Mouse (Mus musculus): Measurements from ENCODE around the gene Cit.
"Not testable (repeated sequence)": the region's sequence is repeated elsewhere in the genome, so short reads cannot be mapped to it uniquely, and the experiment has no call there.

Gene Cit

DNA sequence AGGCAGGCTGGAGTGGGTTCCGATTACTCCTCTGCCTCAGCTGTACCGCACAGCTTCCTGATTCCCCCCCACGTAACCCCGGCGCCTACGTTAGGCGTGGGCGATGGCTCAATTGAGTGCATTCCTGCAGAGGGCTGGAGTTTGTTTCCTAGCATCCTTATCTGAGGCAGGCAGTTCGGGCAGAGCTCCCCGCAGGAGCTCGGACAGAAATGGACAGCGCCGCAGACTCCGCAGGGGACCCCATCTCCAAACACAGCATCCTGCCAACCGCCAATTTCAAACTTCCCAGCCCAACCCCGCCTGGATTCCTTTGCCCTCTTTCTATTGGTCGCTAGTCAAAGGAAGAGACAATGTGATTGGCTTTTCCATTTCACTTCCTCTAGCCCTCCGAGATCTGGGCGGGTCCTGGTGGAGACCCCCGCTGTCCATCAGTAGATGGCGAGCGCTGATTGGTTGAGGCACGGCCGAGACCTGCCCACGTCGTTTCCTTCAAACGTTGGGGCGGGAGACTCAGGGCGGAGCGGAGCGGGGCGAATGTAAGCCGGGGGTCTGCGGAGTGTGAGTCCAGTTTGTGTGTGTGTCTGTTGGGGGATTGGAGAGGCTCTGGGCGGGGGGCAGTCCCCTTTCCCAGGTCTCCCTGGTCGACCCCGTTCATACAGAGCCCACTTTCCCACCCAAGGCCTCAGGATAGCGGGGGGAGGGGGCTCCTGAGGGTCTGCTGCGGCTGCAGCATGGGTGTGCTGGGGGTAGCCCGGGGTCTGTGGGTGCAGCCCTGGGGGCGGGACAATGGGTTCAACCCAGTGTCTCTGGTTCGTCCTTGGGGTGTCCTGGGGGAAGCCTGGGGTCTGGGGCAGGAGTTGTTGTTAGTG, at the start of gene Cit:
Cit (plus strand) TSS at position 513 of the 869 bp plus-strand sequence.
- peak; percentile 75 for DNase-seq (ENCODE audit: low read depth)

DNA sequence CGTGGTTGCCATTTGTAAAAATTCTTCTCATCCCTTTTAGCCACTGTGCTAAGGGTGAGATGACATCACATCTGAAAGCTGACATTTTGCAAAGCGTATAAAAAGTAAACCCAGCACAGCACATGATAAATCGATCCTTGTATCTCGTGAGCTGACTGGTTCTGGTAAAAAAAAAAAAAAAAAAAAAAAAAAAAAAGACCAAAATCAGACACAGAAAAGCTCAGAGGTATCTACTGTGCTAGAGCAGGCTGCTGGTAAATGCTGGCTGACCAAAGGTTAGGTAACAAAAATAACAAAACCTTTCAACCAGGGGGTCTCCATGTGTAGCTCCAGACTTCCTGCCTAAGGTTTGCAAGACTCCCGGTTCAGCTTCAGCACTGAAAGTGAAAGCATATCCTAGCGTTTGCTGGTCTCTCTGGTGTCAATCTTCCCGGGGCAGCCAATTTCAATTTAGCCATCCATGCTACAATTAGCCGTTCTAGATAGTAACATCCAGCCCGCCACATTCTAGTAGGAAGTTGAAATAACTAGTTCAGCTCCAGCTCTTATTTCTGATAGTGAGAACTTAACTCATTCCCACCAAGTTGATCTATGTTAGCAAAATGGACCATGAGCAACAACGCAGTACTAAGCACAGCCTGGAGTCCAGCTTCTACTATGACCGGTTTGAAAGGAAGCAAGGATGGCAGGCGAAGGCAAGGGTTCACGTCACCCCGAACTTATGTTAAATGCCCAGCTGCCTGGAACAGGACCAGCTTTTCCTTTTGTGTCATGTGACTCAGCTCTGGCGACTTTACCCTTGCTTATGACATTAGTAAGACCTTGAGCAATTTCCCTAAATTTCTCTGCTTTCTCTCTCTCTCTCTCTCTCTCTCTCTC, 45.8 kb upstream of the Cit start:
- DNase-seq (ENCODE audit: low read depth), result no peak

DNA sequence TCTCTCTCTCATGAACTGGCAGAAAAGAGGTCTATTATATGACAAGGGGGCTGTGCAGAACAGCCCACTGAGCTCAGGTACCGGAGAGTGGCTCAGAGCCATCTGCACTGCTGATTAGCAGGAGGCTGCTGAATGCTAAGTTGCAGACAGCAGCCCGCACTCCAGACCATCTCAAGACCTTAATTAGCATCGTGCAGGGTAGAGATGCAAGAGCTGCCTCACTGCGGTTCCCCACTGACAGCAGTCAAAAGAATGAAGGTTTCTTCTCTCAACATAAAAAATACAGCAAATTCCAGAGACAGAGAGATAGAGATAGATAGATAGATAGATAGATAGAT, 45.2 kb upstream of the Cit start:
- no peak for DNase-seq (ENCODE audit: low read depth)

- DNase-seq (ENCODE audit: low read depth), result no peak
These were observed 32.8 kb upstream of the Cit start for GRCm38 (mm10) chr5:115812262-115812661.

- no peak for DNase-seq (ENCODE audit: low read depth)
These were observed 28.1 kb upstream of the Cit start for GRCm38 (mm10) chr5:115817022-115817421.

GRCm38 (mm10) chr5:115817655-115818054, 27.4 kb upstream of the Cit start:
- not testable (repeated sequence) for DNase-seq (ENCODE audit: low read depth)

DNA sequence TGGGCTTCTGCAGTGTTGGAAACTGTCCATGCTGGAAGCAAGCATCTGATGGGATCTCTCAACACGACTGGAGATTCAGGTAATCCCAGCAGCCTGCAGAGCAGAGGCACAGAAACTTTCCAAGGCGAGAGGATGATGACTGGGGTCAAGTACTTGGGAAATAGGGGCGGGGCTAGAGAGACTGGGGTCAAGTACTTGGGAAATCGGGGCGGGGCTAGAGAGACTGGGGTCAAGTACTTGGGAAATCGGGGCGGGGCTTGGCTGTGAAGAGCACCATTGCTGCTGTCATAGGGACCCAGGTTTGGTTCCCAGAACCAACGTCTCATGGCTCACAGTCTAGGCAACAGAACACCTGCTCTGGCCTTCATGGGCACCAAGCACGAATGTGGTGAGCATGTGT, 25.1 kb upstream of the Cit start:
- no peak for DNase-seq (ENCODE audit: low read depth)

GRCm38 (mm10) chr5:115821200-115821599, 23.9 kb upstream of the Cit start:
- no peak for DNase-seq (ENCODE audit: low read depth)

DNA sequence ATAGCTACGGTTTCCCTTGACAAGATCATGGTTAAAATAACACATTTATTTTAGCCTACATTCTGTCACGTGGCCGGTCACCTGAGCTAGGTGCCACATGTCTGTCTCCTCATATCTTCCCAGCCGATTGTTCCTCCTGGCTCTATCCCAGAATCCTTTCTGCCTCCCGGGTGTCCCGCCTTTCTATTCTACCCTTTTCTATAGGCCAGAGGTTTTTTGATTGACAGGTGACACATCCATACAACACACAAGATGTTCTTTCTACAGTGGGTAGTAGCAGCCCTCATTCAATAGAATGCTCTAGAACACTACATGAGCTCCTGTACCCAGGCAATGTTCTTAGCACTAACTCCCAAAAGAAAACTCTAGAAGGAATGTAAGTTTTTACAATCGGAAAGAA, 23.2 kb upstream of the Cit start:
- DNase-seq (ENCODE audit: low read depth), result no peak

GRCm38 (mm10) chr5:115832754-115833153, 12.3 kb upstream of the Cit start:
- DNase-seq (ENCODE audit: low read depth), result no peak

DNA sequence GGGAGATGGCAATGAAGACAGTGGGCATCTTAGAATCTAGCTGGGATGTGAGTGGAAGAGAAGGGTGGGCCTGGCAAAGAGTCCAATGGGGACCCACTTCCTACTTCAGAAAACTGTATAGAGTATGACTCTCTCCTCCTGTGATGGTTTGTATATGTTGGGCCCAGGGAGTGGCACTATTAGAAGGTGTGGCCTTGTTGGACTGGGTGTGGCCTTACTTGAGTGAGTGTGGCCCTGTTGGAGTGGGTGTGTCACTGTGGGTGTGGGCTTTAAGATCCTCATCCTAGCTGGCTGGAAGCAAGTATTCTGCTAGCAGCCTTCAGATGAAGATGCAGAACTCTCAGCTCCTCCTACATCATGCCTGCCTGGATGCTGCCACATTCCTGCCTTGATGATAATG, 11.3 kb upstream of the Cit start:
- DNase-seq (ENCODE audit: low read depth), result not testable (repeated sequence)

GRCm38 (mm10) chr5:115835291-115835690, 9.8 kb upstream of the Cit start:
- no peak for DNase-seq (ENCODE audit: low read depth)

GRCm38 (mm10) chr5:115838059-115838458, 7.0 kb upstream of the Cit start:
- no peak for DNase-seq (ENCODE audit: low read depth)

GRCm38 (mm10) chr5:115840453-115840852, 4.6 kb upstream of the Cit start:
- no peak for DNase-seq (ENCODE audit: low read depth)

GRCm38 (mm10) chr5:115840946-115841775, 3.9 kb upstream of the Cit start:
- no peak for DNase-seq (ENCODE audit: low read depth)

DNA sequence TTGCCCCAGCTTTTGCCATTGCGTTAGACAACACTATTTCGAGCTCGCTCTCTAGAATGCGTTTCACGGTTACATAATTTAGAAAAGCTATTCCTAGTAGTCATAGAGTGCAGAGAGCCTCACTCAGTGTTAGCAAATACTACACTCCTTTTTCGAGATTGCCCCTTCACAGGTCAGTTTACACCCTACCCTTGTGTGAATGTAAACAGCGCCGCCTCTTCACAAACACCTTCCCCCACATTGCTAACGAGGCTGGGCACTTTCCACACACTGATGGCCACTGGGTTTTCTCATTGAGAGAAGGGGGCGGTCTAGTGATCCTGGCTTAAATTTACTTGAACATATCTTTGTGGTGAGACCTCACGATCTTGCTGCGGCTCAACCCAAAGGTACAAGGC, 711 bp upstream of the Cit start:
- DNase-seq (ENCODE audit: low read depth), result no peak

DNA sequence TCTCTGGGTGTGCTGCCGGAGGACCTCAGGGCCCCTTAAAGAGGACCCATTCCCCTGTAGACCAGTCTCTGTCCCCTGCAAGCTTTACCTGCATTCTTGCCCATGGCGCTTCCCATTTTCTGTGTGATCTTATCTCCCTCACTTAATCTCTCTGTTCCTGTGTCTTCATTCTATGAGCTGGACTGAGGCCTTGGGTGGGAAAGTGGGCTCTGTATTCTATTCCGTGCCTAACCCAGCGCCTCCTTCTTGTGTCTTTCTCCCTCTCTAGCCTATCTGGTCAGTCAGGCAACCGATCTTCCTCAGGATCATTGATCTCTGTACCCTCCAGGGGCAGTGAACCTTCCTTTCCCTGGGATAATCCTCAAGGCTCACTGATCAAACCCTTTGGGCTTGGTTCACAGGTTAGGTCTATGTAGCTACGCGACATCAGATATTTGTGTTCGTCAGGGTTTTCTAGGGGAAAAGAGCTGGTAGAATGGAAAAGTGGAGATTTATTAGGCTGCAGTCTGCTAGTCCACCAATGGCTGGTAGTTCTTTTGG, 627 bp downstream of the Cit start:
- DNase-seq (ENCODE audit: low read depth), result no peak

GRCm38 (mm10) chr5:115847166-115847565, 2.1 kb downstream of the Cit start:
- DNase-seq (ENCODE audit: low read depth), result no peak

DNA sequence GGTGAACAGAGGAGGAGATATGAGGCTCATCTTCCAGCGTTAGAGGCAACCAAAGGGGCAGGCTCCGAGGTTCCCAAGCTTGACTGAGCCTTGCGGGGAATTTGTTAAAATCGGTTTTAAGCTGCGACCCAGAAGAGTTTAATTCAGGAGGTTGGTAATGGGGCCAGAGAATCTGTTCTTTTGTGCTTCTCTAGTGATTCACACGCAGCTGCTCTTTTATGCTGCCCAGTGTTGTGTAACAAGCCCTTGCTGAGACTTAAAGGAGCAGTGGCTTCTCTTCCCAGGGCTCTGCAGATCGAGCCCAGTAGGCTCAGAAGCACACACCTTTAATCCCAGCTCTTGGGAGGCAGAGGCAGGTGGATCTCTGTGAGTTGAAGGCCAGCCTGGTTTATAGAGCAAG, 3.4 kb downstream of the Cit start:
- no peak for DNase-seq (ENCODE audit: low read depth)

- DNase-seq (ENCODE audit: low read depth), result no peak
These were observed 4.3 kb downstream of the Cit start for GRCm38 (mm10) chr5:115849263-115849829.

- DNase-seq (ENCODE audit: low read depth), result peak; percentile 76
These were observed 5.4 kb downstream of the Cit start for GRCm38 (mm10) chr5:115850250-115851028.

Measured in fibroblast of lung, adult 2 months (primary cell).